Mouse (Mus musculus) thymus, postnatal 0 days (tissue): Measurements from ENCODE around the gene S1pr1. TPM values are rescaled to one million over a fixed set of nuclear protein-coding genes. Genes with fewer than 3 reads are reported as not detected.

Source experiments
- DNase-seq: peaks from one replicate; pipeline ENCODE4 v3.0.0-alpha.2; 2015; ENCODE audit warnings: low spot score
- polyA plus RNA-seq: library from polyadenylated mRNA; unstranded; fragments of >200 nt; fragmentation: Nextera tagmentation; extraction: Ambion mirVana; gene quantifications from 2 replicates; pipeline ENCODE4 v1.2.1, GENCODE M21; 2015

The S1pr1 gene
- 12.3 and 13.2 TPM in 2 replicates for polyA plus RNA-seq

DNA sequence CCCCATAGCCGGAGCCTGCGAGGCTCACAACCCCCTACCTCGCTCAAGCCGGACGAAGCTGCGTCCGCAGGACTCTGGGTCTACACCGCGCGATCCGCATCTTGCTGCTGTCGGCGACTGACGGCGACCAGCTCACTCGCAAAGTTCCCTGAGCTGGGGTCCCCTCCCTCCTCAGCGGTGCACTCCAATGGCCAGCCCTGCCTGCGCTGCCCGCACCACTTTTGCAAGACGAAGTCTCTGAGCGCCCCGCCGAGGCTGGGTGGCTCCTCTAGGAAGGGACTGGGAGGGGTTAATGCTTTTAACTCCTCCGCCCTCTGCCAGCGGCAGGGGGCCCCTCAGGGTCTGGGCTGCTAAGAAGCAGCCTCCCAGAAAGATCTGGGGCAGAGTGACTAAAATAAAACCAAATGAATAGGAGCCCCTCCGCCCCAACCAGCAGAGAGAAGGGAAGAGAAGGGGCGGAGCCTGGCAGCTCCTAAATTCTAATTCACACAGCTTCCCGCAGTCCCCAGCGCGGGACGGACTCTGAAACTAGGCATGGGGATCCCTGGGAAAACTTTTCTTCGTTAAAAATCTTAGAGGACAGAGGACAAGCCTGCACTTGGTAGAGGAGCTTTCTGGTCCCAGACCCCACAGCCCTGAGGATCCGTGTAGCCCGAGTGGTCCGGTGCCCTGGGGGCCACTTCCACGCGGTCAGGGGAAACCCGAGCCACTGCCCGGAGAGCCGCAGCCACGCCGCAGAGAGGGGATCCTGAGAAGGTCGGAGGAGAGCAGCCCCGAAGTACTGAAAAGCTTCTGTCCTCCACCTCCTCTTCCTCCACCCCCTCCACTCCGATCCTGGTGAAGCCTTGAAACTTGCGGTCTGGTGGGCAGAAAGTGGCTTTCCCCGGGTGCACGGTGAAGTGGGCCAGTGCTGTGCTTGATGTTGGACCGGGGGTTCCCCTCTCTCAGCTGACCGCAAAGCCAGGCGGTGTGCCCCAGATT is at the start of gene S1pr1:
Gene S1pr1 (minus strand): TSS at position 402 of the 981 bp plus-strand sequence.
- DNase-seq = peak; percentile 72

DNA sequence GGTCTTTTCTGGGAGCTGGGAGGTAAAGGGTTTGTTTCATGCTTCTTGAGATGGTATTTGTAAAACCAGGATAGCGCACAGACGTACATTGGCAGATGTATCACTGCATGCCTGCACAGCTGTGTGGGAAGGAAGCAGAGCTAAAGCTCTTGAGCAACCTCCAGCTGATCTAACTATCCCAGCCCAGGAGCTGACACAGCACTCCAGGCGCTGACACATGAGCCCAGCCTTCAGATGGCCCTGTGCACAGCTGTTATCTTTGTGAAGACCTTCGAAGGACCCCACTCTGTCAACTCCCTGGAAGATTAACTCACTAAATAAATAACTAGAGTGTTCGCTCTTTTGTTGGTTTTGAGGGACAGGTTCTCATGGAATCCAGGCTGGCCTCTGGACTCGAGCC is 48.4 kb upstream of the S1pr1 start:
- DNase-seq = peak; percentile 25

DNA sequence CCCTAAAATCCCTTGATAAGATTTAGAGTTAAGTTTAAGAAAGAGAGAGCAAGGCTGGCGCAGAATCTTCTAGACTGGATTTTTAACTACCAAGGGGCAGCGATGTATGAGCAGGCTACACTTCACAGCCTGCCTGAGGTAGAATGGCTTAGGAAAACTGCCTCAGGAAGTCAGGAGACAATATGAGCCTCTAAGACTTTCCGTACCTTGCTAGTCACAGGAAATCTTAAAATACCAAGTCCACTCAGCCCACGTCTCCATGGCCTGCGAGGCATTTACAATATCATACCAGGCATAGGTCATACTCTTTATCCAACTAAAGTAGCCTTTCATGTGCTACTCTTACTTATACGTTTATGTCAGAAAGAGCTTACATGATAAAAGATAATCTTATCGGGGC is 48.0 kb upstream of the S1pr1 start:
- DNase-seq = no peak

GRCm38 (mm10) chr3:115759659-115760058 is 44.8 kb upstream of the S1pr1 start:
- no peak for DNase-seq

GRCm38 (mm10) chr3:115758455-115758912 is 43.6 kb upstream of the S1pr1 start:
- no peak for DNase-seq

GRCm38 (mm10) chr3:115754466-115754865 is 39.6 kb upstream of the S1pr1 start:
- DNase-seq = peak; percentile 39

- no peak for DNase-seq
Observed at GRCm38 (mm10) chr3:115750369-115750768, 35.5 kb upstream of the S1pr1 start.

DNA sequence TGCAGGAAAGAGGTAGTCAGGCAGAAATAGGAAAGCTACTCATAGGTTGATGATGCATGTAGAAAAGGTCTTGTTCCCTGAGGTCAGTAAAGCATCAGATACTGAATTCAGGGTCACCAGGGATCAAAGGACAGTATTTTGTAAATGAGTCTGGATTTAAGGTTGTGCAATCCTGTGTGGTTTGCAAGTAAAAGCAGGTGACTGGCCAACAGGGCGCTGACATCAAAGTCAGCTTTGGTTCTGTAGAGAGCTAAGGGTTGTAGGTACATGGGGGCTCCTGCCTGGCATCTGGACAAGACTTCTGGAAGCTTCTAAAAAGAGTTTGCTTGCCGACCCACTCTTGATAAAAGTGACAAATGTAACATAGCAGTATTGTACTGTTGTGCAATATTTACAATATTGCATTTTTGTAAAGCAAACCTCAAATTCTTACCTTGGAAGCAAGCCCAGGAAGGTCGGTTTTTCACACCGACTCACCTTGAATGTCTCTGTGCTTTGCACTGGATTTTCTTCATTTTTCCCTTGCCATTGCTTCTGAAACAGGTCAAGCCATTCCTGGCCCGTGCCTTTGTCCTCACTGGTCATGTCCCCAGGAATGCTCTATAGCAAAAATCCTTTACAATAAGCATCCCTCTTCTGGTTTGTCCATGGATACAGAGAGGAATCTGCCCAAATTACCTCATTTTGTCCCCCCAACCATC is 33.6 kb upstream of the S1pr1 start:
- no peak for DNase-seq

- DNase-seq = no peak
Observed at GRCm38 (mm10) chr3:115746511-115746910, 31.6 kb upstream of the S1pr1 start.

GRCm38 (mm10) chr3:115745088-115745487 is 30.2 kb upstream of the S1pr1 start:
- DNase-seq = no peak

- no peak for DNase-seq
Observed at GRCm38 (mm10) chr3:115738524-115738923, 23.7 kb upstream of the S1pr1 start.

- no peak for DNase-seq
Observed at GRCm38 (mm10) chr3:115737785-115738318, 23.0 kb upstream of the S1pr1 start.

DNA sequence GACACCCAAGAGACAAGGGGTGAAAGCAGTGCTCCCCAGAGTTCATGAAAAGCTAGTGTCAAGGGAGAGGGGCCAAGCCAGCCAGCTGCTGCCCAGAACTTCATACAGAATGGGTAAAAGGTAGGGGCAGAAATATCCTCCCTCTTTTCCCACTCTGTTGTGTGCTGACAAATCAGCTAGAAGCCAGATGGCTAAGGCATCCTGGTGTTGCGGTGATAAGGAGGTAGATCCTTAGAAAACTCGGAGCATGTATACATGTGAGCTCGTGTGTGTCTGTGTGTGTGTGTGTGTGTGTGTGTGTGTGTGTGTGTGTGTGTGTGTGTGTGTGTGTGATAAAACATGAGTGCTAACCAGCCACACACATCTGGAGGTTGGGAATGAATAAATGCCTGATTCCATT is 20.7 kb upstream of the S1pr1 start:
- DNase-seq = no peak

DNA sequence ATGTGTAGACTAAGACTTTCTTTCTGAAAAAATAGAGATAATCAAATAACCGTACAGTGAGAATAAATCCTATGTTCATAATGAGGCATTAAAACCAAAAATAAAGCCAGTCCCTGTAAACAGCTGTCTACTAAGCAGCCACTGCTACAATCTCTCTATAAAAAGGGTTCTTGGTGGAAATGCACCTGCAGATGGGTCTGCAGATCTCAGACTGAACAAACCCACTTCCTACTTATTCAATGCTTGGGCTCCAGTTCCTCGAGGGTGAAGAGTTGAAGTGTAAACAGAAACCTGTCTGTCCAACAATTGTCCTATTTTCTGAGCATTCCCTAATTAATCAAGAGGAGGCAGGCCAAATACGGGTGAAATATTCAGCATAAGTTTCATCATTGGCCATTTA is 20.0 kb upstream of the S1pr1 start:
- DNase-seq = peak; percentile 32

DNA sequence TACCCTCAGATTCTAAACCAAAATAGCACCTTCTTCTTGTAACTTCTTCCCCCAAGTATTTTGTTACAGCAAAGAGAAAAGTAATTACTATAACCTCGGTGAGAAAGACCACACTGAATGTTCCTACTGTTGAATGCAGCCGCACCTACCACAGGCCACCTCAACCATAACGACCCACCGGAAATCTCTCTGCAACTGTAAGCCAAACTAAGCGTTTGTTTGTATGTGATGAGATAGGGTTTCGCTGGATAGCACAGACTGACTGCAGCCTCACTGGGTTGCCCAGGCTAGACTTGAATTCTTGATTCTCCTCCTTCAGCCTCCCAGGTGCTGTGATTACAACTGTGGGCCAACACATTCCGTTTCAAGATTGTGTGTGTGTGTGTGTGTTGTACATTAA is 15.5 kb upstream of the S1pr1 start:
- DNase-seq = no peak

- no peak for DNase-seq
Observed at GRCm38 (mm10) chr3:115729187-115729586, 14.3 kb upstream of the S1pr1 start.

- DNase-seq = no peak
Observed at GRCm38 (mm10) chr3:115728211-115728610, 13.3 kb upstream of the S1pr1 start.

- DNase-seq = no peak
Observed at GRCm38 (mm10) chr3:115718886-115719285, 4.0 kb upstream of the S1pr1 start.

GRCm38 (mm10) chr3:115715900-115716515 is 1.1 kb upstream of the S1pr1 start:
- DNase-seq = no peak

DNA sequence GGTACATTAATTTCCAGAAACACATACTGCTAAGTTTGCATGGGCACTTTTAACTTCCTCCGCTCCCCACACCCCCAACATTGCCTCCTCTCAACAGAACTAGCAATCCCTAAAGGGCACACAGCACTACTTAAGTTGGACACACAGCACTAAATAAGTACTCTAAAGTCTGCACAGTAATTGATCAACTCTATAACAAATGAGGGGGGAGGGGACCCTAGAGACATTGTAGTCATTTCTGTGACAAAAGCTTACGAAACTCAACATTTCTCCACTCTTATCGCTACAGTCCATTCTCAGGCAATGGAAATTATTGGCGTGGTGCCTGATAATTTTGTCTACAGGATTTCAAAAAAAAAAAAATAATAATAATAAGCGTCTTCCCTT is 830 bp downstream of the S1pr1 start:
- DNase-seq = peak; percentile 27

- DNase-seq = no peak
Observed at GRCm38 (mm10) chr3:115713417-115714048, 1.3 kb downstream of the S1pr1 start.
